Mouse (Mus musculus): Measurements from ENCODE around the gene Gm11596.
"Not testable (repeated sequence)": the region's sequence is repeated elsewhere in the genome, so short reads cannot be mapped to it uniquely, and the experiment has no call there.

Gene Gm11596

DNA sequence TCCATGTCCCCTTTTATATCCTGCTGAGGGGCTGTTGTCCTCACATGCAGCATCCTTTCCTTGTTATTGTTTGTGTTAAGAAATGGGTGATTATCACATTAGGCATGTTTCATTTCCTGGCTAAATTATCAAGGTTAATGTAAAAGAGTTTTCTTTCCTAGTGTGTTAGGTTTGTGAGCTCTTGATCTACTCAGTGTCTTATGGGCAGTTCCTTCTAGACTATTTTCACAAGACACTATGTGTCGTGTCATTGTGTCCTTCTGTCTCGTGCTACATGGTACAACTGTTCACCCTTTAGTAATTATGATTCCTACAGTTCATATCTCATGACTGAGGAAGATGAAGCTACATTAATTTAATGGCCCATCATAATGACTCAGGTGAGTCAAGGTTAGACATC is at the start of gene Gm11596:
Gm11596 (minus strand) TSS at position 101 of the 400 bp plus-strand sequence.
- POLR2A ChIA-PET = no interaction called here
- CTCF ChIA-PET = no interaction called here

DNA sequence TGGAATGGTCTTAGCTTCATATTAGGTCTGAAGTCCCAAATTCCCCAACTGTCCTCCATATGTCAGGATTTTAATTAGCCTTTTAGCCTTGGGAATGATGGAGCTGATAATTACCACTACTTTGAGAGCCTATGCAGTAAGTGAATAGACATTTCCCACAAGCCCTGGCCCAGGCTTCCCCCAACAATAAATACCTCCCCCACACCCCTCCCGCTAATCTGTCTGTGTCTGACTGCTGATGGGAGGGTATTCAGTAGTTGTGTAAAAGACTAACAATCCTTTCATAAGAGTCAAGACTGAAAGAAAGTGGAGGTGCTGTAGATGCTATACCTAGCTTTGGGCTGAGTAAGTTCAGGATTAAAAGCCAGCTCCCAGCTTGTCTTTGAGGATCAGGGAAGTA is 48.9 kb upstream of the Gm11596 start:
- ChIA-PET POLR2A (no interaction called here), CTCF (no interaction called here)

DNA sequence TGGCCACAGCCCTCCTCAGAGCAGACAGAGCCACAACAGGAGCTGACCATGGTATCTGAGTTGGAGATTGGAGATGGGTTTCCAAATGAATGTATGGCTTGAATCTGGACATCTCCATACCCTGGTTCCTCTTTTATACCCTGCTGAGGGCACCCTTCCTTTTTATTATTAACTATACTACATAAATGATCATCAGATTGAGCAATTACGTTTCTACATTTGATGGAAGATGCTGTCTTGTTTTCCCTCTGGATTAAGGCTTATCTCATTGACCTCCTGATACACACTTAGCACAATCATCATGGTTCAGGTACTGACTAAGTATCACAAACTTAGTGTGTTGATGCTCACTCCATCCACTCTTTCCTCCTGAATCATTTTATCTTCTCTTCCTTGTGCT is 44.7 kb upstream of the Gm11596 start, which contains the start of gene 2300003K06Rik:
2300003K06Rik (minus strand) TSS at position 101 of the 400 bp plus-strand sequence.
- ChIA-PET POLR2A (interaction anchor here in 1 of 4 experiments (0.5 to 1.2 kb wide), 2 partner anchors 19 to 55 kb away, joined by 3 read pairs; no protein-coding TSS in a partner anchor), CTCF (interaction anchor here in 2 of 4 experiments (0.6 kb wide), 2 partner anchors 482 to 570 kb away, joined by 3 read pairs; partner anchors contain the start of gene Eif1 (in 1 of the 2))

DNA sequence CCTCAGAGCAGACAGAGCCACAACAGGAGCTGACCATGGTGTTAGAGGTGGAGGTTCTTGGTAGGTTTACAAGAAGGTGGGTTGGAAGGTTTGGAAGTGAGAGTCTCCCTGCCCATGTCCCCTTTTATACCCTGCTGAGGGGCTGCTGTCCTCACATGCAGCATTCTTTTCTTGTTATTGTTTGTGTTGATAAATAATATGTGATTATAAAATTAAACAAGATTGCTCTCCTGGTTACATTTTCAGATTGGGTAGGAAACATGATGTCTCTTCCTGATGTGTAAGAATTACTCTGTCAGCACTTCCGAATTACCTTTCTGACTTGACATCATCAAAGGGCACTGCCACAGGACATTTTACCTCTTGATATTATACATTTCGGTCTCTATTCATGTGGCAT is 22.3 kb upstream of the Gm11596 start, which contains the start of gene Gm11564:
Gm11564 (minus strand) TSS at position 101 of the 400 bp plus-strand sequence.
- CTCF ChIA-PET, POLR2A ChIA-PET: not testable (repeated sequence)

DNA sequence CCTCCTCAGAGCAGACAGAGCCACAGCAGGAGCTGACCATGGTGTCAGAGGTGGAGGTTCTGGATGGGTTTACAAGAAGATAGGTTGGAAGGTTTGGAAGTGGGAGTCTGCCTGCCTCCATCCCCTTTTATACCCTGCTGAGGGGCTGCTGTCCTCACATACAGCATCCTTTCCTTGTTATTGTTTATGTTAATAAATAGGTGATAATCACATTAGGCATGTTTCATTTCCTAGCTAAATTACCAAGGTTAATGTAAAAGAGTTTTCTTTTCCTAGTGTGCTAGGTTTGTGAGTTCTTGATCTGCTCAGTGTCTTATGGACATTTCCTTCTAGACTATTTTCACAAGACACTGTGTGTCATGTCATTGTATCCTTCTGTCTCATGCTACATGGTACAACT is 16.5 kb upstream of the Gm11596 start, which contains the start of gene Krtap4-13:
Krtap4-13 (minus strand) TSS at position 101 of the 400 bp plus-strand sequence.
- CTCF ChIA-PET, POLR2A ChIA-PET: not testable (repeated sequence)

DNA sequence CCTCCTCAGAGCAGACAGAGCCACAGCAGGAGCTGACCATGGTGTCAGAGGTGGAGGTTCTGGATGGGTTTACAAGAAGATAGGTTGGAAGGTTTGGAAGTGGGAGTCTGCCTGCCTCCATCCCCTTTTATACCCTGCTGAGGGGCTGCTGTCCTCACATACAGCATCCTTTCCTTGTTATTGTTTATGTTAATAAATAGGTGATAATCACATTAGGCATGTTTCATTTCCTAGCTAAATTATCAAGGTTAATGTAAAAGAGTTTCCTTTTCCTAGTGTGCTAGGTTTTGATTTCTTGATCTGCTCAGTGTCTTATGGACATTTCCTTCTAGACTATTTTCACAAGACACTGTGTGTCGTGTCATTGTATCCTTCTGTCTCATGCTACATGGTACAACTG is 11.1 kb upstream of the Gm11596 start, which contains the start of gene Gm11554:
Gm11554 (minus strand) TSS at position 101 of the 400 bp plus-strand sequence.
- POLR2A ChIA-PET, CTCF ChIA-PET: not testable (repeated sequence)

DNA sequence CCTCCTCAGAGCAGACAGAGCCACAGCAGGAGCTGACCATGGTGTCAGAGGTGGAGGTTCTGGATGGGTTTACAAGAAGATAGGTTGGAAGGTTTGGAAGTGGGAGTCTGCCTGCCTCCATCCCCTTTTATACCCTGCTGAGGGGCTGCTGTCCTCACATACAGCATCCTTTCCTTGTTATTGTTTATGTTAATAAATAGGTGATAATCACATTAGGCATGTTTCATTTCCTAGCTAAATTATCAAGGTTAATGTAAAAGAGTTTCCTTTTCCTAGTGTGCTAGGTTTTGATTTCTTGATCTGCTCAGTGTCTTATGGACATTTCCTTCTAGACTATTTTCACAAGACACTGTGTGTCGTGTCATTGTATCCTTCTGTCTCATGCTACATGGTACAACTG is 5.6 kb upstream of the Gm11596 start, which contains the start of gene Gm11569:
Gm11569 (minus strand) TSS at position 101 of the 400 bp plus-strand sequence.
- POLR2A ChIA-PET, CTCF ChIA-PET: not testable (repeated sequence)

DNA sequence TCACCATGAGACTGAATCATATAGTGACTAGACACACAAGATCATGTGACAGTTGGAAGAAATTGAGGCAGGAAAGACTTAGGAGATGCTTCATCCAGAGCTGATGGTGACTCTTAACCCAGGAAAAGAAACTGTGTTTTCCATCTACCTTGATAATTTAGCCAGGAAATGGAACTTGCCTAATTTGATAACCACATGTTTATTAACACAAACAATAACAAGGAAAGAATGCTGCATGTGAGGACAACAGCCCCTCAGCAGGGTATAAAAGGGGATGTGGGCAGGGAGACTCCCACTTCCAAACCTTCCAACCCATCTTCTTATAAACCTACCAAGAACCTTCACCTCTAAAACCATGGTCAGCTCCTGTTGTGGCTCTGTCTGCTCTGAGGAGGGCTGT is 8.4 kb downstream of the Gm11596 start, which contains the start of gene Krtap4-9:
Krtap4-9 (plus strand) TSS at position 301 of the 400 bp plus-strand sequence.
- POLR2A ChIA-PET, CTCF ChIA-PET: not testable (repeated sequence)

DNA sequence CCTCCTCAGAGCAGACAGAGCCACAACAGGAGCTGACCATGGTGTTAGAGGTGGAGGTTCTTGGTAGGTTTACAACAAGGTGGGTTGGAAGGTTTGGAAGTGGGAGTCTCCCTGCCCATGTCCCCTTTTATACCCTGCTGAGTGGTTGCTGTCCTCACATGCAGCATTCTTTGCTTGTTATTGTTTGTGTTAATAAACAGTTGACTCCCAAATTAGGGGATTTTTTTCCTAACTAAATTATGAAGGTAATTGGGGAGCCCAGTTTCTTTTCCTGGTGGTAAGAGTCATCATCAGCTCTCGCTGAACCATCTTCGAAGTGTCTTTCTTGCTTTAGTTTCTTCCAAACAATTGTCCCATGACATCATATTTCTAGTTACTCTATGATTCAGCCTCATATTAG is 12.7 kb downstream of the Gm11596 start, which contains the start of gene Krtap4-8:
Krtap4-8 (minus strand) TSS at position 101 of the 400 bp plus-strand sequence.
- POLR2A ChIA-PET = no interaction called here
- CTCF ChIA-PET = no interaction called here

DNA sequence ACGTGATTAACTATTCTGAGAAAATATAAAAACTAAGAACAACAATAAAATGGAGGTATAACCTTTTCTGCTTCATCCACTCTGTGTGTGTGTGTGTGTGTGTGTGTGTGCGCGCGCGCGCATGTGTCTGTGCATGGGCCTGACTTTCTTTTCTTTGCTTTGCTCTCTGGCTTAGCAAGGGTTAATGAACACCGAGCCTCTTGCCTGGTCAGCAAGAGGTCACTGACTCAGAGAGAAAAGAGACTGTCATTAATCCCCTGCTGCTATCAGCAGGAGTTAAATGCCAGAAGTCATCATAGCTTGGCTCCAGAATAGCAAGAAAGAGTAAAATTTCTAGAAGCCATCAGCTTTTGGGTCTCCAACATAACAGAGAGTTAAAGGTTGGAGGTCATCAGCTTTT is 14.9 kb downstream of the Gm11596 start:
- ChIA-PET CTCF (no interaction called here), POLR2A (no interaction called here)

DNA sequence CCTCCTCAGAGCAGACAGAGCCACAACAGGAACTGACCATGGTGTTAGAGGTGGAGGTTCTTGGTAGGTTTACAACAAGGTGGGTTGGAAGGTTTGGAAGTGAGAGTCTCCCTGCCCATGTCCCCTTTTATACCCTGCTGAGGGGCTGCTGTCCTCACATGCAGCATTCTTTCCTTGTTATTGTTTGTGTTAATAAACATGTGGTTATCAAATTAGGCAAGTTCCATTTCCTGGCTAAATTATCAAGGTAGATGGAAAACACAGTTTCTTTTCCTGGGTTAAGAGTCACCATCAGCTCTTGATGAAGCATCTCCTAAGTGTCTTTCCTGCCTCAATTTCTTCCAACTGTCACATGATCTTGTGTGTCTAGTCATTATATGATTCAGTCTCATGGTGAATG is 20.5 kb downstream of the Gm11596 start, which contains the start of gene Gm11595:
Gm11595 (minus strand) TSS at position 101 of the 400 bp plus-strand sequence.
- POLR2A ChIA-PET, CTCF ChIA-PET: not testable (repeated sequence)

DNA sequence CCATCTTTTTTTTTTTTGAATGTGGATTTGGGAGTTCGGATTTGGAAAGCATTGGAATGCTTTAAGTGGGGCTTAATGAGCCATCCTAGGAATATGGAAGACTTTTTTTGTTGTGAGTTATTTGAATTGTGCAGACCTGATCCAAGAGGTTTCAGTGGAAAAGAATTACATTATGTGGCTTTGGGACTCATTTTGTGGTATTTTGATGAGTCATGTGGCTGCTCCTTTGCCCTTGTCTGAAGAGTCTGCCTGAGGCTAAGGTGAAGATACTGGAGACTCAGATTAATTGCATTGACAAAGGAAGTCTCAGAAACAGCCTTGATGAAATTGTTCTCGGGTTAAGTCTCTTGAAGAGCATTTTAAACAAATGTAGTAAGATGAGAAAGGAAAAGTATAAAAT is 24.9 kb downstream of the Gm11596 start:
- POLR2A ChIA-PET = no interaction called here
- CTCF ChIA-PET = no interaction called here

DNA sequence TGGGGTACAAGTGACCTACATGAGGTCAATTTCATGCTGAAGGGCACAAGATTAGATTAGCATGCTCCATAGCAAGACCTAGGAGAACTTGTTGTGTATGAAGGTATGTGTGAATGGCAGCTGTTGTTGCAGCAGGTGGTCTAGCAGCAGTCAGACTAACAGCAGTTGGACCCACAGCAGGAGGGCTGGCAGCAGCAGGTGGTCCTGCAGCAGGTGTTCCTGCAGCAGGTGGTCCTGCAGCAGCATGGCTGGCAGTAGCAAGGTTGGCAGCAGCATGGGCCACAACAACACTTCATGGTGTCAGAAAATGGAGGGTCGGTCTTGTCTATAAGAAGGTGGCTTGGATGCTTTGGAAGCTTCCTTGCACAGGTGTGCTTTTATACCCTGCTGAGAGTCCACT is 34.4 kb downstream of the Gm11596 start:
- POLR2A ChIA-PET = no interaction called here
- CTCF ChIA-PET = no interaction called here

DNA sequence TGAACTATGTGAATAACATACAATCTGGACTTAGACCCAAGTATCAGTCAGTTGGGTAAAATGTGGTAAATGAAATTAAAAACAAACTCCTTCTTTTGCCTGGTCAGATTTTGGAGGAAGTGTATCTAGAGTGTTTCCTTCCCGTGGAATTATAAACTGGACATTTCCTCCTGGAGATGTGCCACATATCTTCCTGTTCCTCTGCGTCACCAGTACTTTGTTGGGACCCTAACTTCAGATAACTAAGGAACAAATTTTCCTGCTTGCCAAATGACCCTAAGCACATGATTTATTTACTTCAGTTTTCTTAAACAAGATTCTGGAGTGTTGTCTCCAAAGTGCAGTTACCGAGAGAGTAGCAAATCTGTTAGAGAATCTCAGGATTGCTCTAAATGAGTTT is 49.3 kb downstream of the Gm11596 start:
- POLR2A ChIA-PET = no interaction called here
- CTCF ChIA-PET = no interaction called here

Data from embryonic stem cell, embryonic (primary cell).